Mouse (Mus musculus) C2C12 (cell line): ENCODE results near the gene Ctdsp1. TPM values are rescaled to one million over a fixed set of nuclear protein-coding genes. Genes with fewer than 3 reads are reported as not detected.

Source experiments
- H3K27me3 ChIP-seq: one replicate; pipeline ENCODE4 v1.6.1; 2011; ENCODE audit not compliant: control insufficient read depth, insufficient read depth, insufficient read length
- H3K36me3 ChIP-seq: one replicate; pipeline ENCODE4 v1.6.1; 2011; ENCODE audit not compliant: control insufficient read depth, insufficient read depth
- H3K4me3 ChIP-seq: one replicate; pipeline ENCODE4 v1.5.1; 2011; ENCODE audit warnings: mild to moderate bottlenecking, control low read depth; ENCODE audit not compliant: poor library complexity, insufficient read depth, severe bottlenecking
- H3K79me2 ChIP-seq: one replicate; pipeline ENCODE4 v1.6.1; 2011; ENCODE audit not compliant: control insufficient read depth, insufficient read depth
- H3K79me3 ChIP-seq: one replicate; pipeline ENCODE4 v1.6.1; 2011; ENCODE audit warnings: low read depth, control low read depth
- H3ac ChIP-seq: one replicate; pipeline ENCODE3; 2011; ENCODE audit warnings: low read depth; ENCODE audit not compliant: control insufficient read depth, insufficient read length
- CEBPB ChIP-seq: IDR thresholded peaks from one replicate; pipeline ENCODE4 v1.6.1; 2011; ENCODE audit warnings: low read depth, mild to moderate bottlenecking, control low read depth, moderate library complexity
- CTCF ChIP-seq: IDR thresholded peaks from one replicate; pipeline ENCODE4 v1.5.1; 2011; ENCODE audit not compliant: control insufficient read depth, insufficient read depth, insufficient read length
- FOSL1 ChIP-seq: IDR thresholded peaks from one replicate; pipeline ENCODE4 v1.8.0; 2011; ENCODE audit warnings: mild to moderate bottlenecking, low read length; ENCODE audit not compliant: poor library complexity, insufficient read depth, severe bottlenecking
- MAX ChIP-seq: IDR thresholded peaks from one replicate; pipeline ENCODE4 v1.6.1; 2011; ENCODE audit warnings: mild to moderate bottlenecking, control low read depth
- MYOD1 ChIP-seq: IDR thresholded peaks from one replicate; pipeline ENCODE4 v1.6.1; 2011; ENCODE audit warnings: low read depth; ENCODE audit not compliant: control insufficient read depth, insufficient read length
- MYOG ChIP-seq: IDR thresholded peaks from one replicate; pipeline ENCODE4 v1.6.1; 2011; ENCODE audit not compliant: control insufficient read depth, insufficient read length; ENCODE audit errors: extremely low read depth
- USF1 ChIP-seq: IDR thresholded peaks from one replicate; pipeline ENCODE4 v1.6.1; 2011; ENCODE audit warnings: low read depth, mild to moderate bottlenecking, control low read depth, moderate library complexity
- polyA plus RNA-seq: library from polyadenylated mRNA; unstranded; fragments of >200 nt; fragmentation: generic; extraction: Trizol; gene quantifications from one replicate; pipeline ENCODE4 v1.2.1, GENCODE M21; 2012; ENCODE audit warnings: missing spikeins

The Ctdsp1 gene
- polyA plus RNA-seq, 1 experiment: 78.7 TPM

- TF ChIP-seq MAX (no peak), FOSL1 (peak; percentile 16), MYOD1 (no peak)
- no peaks in the 10 kb centered on the region for H3K79me2 ChIP-seq
- H3K36me3 ChIP-seq: no peaks in the 10 kb centered on the region
- no peaks in the 10 kb centered on the region for H3K79me3 ChIP-seq
- H3K27me3 ChIP-seq: no peaks in the 10 kb centered on the region
- H3ac ChIP-seq: no peak overlapping the region
- H3K4me3 ChIP-seq: no peak overlapping the region
Measured at GRCm38 (mm10) chr1:74381588-74382021, 9.7 kb upstream of the Ctdsp1 start.

- Histone ChIP-seq H3K4me3 (no peak overlapping the region), H3K36me3 (no peaks in the 10 kb centered on the region), H3ac (no peak overlapping the region), H3K27me3 (no peaks in the 10 kb centered on the region), H3K79me2 (no peaks in the 10 kb centered on the region), H3K79me3 (no peaks in the 10 kb centered on the region)
- TF ChIP-seq USF1 (no peak), CTCF (no peak), FOSL1 (no peak), CEBPB (no peak), MYOG (no peak), MYOD1 (no peak), MAX (no peak)
Measured at GRCm38 (mm10) chr1:74383385-74383784, 7.9 kb upstream of the Ctdsp1 start.

GRCm38 (mm10) chr1:74384525-74384924 lies 6.8 kb upstream of the Ctdsp1 start:
- Histone ChIP-seq H3K27me3 (no peaks in the 10 kb centered on the region), H3K79me2 (no peaks in the 10 kb centered on the region), H3K4me3 (no peak overlapping the region), H3ac (no peak overlapping the region), H3K36me3 (no peaks in the 10 kb centered on the region), H3K79me3 (no peaks in the 10 kb centered on the region)
- no peak for TF ChIP-seq CEBPB
- TF ChIP-seq MYOD1: no peak
- no peak for TF ChIP-seq USF1
- no peak for TF ChIP-seq MAX
- TF ChIP-seq FOSL1: no peak
- TF ChIP-seq CTCF: no peak
- no peak for TF ChIP-seq MYOG

- Histone ChIP-seq H3K36me3 (no peaks in the 10 kb centered on the region), H3K4me3 (no peak overlapping the region), H3K79me2 (no peaks in the 10 kb centered on the region), H3K27me3 (no peaks in the 10 kb centered on the region), H3ac (no peak overlapping the region), H3K79me3 (no peaks in the 10 kb centered on the region)
- TF ChIP-seq FOSL1: no peak
- TF ChIP-seq CTCF: no peak
- TF ChIP-seq USF1: no peak
- no peak for TF ChIP-seq CEBPB
- TF ChIP-seq MYOD1: no peak
- TF ChIP-seq MYOG: no peak
- no peak for TF ChIP-seq MAX
Measured at GRCm38 (mm10) chr1:74385064-74385463, 6.2 kb upstream of the Ctdsp1 start.

GRCm38 (mm10) chr1:74385531-74385930 lies 5.8 kb upstream of the Ctdsp1 start:
- Histone ChIP-seq H3K4me3 (no peak overlapping the region), H3K36me3 (no peaks in the 10 kb centered on the region), H3K79me2 (no peaks in the 10 kb centered on the region), H3ac (no peak overlapping the region), H3K79me3 (no peaks in the 10 kb centered on the region), H3K27me3 (no peaks in the 10 kb centered on the region)
- no peak for TF ChIP-seq CEBPB
- no peak for TF ChIP-seq MYOD1
- TF ChIP-seq USF1: no peak
- no peak for TF ChIP-seq MAX
- TF ChIP-seq FOSL1: no peak
- no peak for TF ChIP-seq MYOG
- TF ChIP-seq CTCF: no peak

GRCm38 (mm10) chr1:74386363-74386713 lies 5.0 kb upstream of the Ctdsp1 start:
- Histone ChIP-seq H3K27me3 (no peaks in the 10 kb centered on the region), H3K4me3 (peak overlapping the region; percentile 29), H3K79me3 (no peaks in the 10 kb centered on the region), H3ac (peak overlapping the region; percentile 59), H3K36me3 (no peaks in the 10 kb centered on the region), H3K79me2 (no peaks in the 10 kb centered on the region)
- no peak for TF ChIP-seq MAX
- TF ChIP-seq MYOG: no peak
- TF ChIP-seq CTCF: no peak
- TF ChIP-seq FOSL1: no peak
- no peak for TF ChIP-seq CEBPB
- TF ChIP-seq USF1: no peak
- no peak for TF ChIP-seq MYOD1
